Mouse (Mus musculus) midbrain, embryonic 13.5 days (tissue): ENCODE measurements at regions not wholly inside any gene's neighbourhood (a gene's known extent, or its start where the extent isn't known, plus 50 kb on each side); places are given as distances from the start of the nearest gene placed in this dataset.

ENCODE experiments used
- ATAC-seq: fragments of 200-750 bp; cut with Nextera tagmentation; 2 replicates; pipeline ENCODE4 v1.8.0; 2017; ENCODE audit warnings: mild to moderate bottlenecking, moderate TSS enrichment, moderate library complexity
- H3K27ac ChIP-seq: fragments of 300-500 bp; sonication (generic); 2 replicates; pipeline ENCODE4 v1.5.1; 2015; ENCODE audit warnings: inconsistent platforms, mild to moderate bottlenecking, moderate library complexity
- H3K27me3 ChIP-seq: fragments of 300-500 bp; sonication (generic); 2 replicates; pipeline ENCODE4 v1.6.1; 2015; ENCODE audit warnings: mild to moderate bottlenecking, inconsistent platforms
- H3K36me3 ChIP-seq: fragments of 300-500 bp; sonication (generic); 2 replicates; pipeline ENCODE4 v1.6.1; 2015; ENCODE audit warnings: mild to moderate bottlenecking, inconsistent platforms
- H3K4me1 ChIP-seq: fragments of 300-500 bp; sonication (generic); replicated peaks from 2 replicates; pipeline ENCODE4 v1.6.1; 2015; ENCODE audit warnings: inconsistent platforms
- H3K4me2 ChIP-seq: fragments of 300-500 bp; sonication (generic); replicated peaks from 2 replicates; pipeline ENCODE4 v1.6.1; 2015; ENCODE audit warnings: moderate library complexity, mild to moderate bottlenecking, inconsistent platforms
- H3K4me3 ChIP-seq: fragments of 300-500 bp; sonication (generic); replicated peaks from 2 replicates; pipeline ENCODE4 v1.5.1; 2015; ENCODE audit warnings: mild to moderate bottlenecking, inconsistent platforms
- H3K9ac ChIP-seq: fragments of 300-500 bp; sonication (generic); replicated peaks from 2 replicates; pipeline ENCODE4 v1.6.1; 2015; ENCODE audit warnings: mild to moderate bottlenecking, inconsistent platforms
- H3K9me3 ChIP-seq: fragments of 300-500 bp; sonication (generic); 2 replicates; pipeline ENCODE4 v1.6.1; 2016; ENCODE audit warnings: mild to moderate bottlenecking, inconsistent platforms
- WGBS: fragments of 180-500 bp; shearing (Covaris S2); methylation state at CpG from one replicate; pipeline ENCODE4 v1.1.7; 2015; 5-methylcytosine and 5-hydroxymethylcytosine counted together

DNA sequence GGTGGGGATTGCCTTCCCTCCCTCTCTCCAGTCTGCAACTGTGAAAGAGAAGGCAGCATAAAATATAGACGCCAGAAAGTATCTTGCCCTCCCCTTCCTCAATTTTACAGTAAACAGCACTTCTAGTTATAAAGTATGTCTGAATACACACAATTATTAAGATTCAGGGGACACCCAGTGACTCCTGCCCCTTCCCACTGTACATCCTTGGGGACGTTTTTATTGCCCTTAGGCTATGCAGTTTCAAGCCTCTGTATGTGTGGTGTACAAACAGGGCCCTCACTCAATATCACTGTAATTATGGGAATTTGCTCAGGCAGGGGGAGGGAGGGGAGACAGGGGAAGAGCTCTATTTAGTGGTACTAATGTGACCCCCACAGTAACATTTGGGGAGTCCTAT lies 519.6 kb upstream of the Sall1 start:
- Histone ChIP-seq H3K4me1 (peaks cover 42% of the 10 kb centered on the region), H3K4me3 (no peak overlapping the region), H3K27me3 (0 out of 2 replicates have a peak, but pooled peaks cover 8% of the 10 kb centered on the region), H3K36me3 (no peaks in the 10 kb centered on the region), H3K9ac (no peak overlapping the region), H3K4me2 (no peak overlapping the region), H3K27ac (no peak overlapping the region), H3K9me3 (no peaks in the 10 kb centered on the region)
- ATAC-seq: no peak
- 73% methylated on average over 2 of the region's 2 CpGs for WGBS

DNA sequence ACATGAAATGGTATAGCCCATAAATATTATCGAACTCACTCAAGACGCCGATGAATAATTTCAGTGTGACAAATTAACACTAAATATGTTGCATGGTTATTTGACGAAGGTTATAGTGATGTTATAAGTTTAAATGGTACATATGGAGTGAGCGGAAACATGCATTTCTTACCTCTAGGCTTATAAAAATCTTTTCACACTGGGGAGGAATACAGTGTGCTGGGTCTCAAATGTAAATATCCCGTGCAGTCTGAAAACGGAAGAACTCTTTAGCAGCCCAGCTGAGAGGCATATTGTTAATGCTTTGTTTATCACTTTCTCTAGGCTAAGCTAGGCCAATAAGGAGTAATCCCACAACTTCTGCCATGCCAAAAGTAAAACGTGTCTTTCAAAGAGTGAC lies 518.6 kb upstream of the Sall1 start:
- no peak overlapping the region for H3K4me3 ChIP-seq
- H3K4me1 ChIP-seq: peaks cover 34% of the 10 kb centered on the region
- H3K27ac ChIP-seq: no peak overlapping the region
- no peaks in the 10 kb centered on the region for H3K36me3 ChIP-seq
- 67% methylated on average over 8 of the region's 8 CpGs for WGBS
- H3K9me3 ChIP-seq: no peaks in the 10 kb centered on the region
- H3K4me2 ChIP-seq: no peak overlapping the region
- 0 out of 2 replicates have a peak, but pooled peaks cover 4% of the 10 kb centered on the region for H3K27me3 ChIP-seq
- no peak for ATAC-seq
- H3K9ac ChIP-seq: no peak overlapping the region

DNA sequence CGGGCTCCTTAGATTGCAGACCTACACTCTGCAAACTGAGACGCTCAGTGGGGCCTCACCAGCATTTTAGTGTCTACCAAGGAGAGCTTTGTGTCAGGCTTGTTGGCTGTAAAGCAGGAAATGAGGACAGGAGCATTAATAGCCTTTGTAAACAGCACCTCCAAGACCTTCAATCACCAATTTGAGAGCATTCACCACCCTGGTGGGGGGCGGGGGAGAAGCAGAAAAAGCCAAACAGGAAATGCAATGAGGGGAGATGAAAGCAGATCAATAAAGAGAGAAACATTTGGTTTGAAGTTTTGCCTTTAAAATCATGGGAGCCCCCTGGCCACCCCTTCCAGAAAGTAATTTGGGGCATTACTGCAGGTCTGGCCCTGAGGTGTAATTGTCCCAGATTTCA lies 497.3 kb upstream of the Sall1 start:
- H3K4me3 ChIP-seq: no peak overlapping the region
- WGBS: 67% methylated on average over 3 of the region's 3 CpGs
- no peak overlapping the region for H3K27ac ChIP-seq
- H3K36me3 ChIP-seq: no peaks in the 10 kb centered on the region
- no peaks in the 10 kb centered on the region for H3K9me3 ChIP-seq
- H3K4me2 ChIP-seq: no peak overlapping the region
- ATAC-seq: no peak
- no peak overlapping the region for H3K9ac ChIP-seq
- no peaks in the 10 kb centered on the region for H3K4me1 ChIP-seq
- no peaks in the 10 kb centered on the region for H3K27me3 ChIP-seq

GRCm38 (mm10) chr8:89534605-89535004 lies 490.6 kb upstream of the Sall1 start:
- no peaks in the 10 kb centered on the region for H3K9me3 ChIP-seq
- no peaks in the 10 kb centered on the region for H3K36me3 ChIP-seq
- H3K4me1 ChIP-seq: no peaks in the 10 kb centered on the region
- ATAC-seq: no peak
- H3K27ac ChIP-seq: no peak overlapping the region
- WGBS: 81% methylated on average over 10 of the region's 10 CpGs
- H3K4me2 ChIP-seq: no peak overlapping the region
- H3K27me3 ChIP-seq: no peaks in the 10 kb centered on the region
- no peak overlapping the region for H3K4me3 ChIP-seq
- no peak overlapping the region for H3K9ac ChIP-seq

DNA sequence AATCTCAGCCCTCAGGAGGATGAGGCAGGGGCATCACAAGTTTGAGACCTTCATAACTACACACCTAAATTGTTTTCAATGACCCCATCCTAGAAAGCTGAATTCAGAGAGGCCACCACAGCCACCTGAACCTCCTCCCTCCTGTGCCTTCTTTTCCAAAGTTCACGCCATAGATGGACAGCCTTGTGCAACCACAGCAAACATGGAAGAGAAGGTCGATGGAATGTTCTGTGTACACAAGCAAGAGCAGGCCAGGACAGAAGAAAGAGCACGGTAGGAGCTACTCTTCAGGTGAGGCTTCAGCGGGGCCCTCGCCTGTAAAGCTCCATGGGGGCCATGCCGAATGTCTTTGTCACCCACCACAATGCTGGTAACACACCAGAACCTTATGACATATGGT lies 481.1 kb upstream of the Sall1 start:
- Histone ChIP-seq H3K27ac (no peak overlapping the region), H3K4me3 (no peak overlapping the region), H3K9me3 (no peaks in the 10 kb centered on the region), H3K9ac (no peak overlapping the region), H3K4me2 (no peak overlapping the region), H3K36me3 (no peaks in the 10 kb centered on the region), H3K4me1 (no peaks in the 10 kb centered on the region), H3K27me3 (no peaks in the 10 kb centered on the region)
- WGBS: 94% methylated on average over 6 of the region's 6 CpGs
- no peak for ATAC-seq

- no peaks in the 10 kb centered on the region for H3K4me1 ChIP-seq
- no peaks in the 10 kb centered on the region for H3K27me3 ChIP-seq
- no peak overlapping the region for H3K4me2 ChIP-seq
- H3K4me3 ChIP-seq: no peak overlapping the region
- H3K9ac ChIP-seq: no peak overlapping the region
- no peak for ATAC-seq
- no peak overlapping the region for H3K27ac ChIP-seq
- H3K9me3 ChIP-seq: no peaks in the 10 kb centered on the region
- WGBS: 85% methylated on average over 3 of the region's 3 CpGs
- H3K36me3 ChIP-seq: no peaks in the 10 kb centered on the region
These were observed 479.4 kb upstream of the Sall1 start for GRCm38 (mm10) chr8:89523336-89523735.

GRCm38 (mm10) chr8:89516602-89517001 lies 472.6 kb upstream of the Sall1 start:
- no peak overlapping the region for H3K27ac ChIP-seq
- no peak for ATAC-seq
- H3K36me3 ChIP-seq: no peaks in the 10 kb centered on the region
- H3K4me2 ChIP-seq: no peak overlapping the region
- no peak overlapping the region for H3K4me3 ChIP-seq
- H3K9me3 ChIP-seq: no peaks in the 10 kb centered on the region
- no peak overlapping the region for H3K9ac ChIP-seq
- H3K27me3 ChIP-seq: no peaks in the 10 kb centered on the region
- H3K4me1 ChIP-seq: peaks cover 9% of the 10 kb centered on the region
- 28% methylated on average over 2 of the region's 2 CpGs for WGBS

- Histone ChIP-seq H3K27me3 (no peaks in the 10 kb centered on the region), H3K9me3 (no peaks in the 10 kb centered on the region), H3K36me3 (no peaks in the 10 kb centered on the region), H3K27ac (no peak overlapping the region), H3K9ac (no peak overlapping the region), H3K4me1 (peaks cover 9% of the 10 kb centered on the region), H3K4me2 (no peak overlapping the region), H3K4me3 (no peak overlapping the region)
- 89% methylated on average over 3 of the region's 3 CpGs for WGBS
- no peak for ATAC-seq
These were observed 470.3 kb upstream of the Sall1 start for GRCm38 (mm10) chr8:89514270-89514669.

GRCm38 (mm10) chr8:89507639-89508038 lies 463.7 kb upstream of the Sall1 start:
- no peak for ATAC-seq
- H3K27me3 ChIP-seq: no peaks in the 10 kb centered on the region
- WGBS: 51% methylated on average over 6 of the region's 6 CpGs
- no peaks in the 10 kb centered on the region for H3K4me1 ChIP-seq
- no peak overlapping the region for H3K4me3 ChIP-seq
- no peak overlapping the region for H3K4me2 ChIP-seq
- H3K36me3 ChIP-seq: no peaks in the 10 kb centered on the region
- no peaks in the 10 kb centered on the region for H3K9me3 ChIP-seq
- H3K27ac ChIP-seq: no peak overlapping the region
- H3K9ac ChIP-seq: no peak overlapping the region

DNA sequence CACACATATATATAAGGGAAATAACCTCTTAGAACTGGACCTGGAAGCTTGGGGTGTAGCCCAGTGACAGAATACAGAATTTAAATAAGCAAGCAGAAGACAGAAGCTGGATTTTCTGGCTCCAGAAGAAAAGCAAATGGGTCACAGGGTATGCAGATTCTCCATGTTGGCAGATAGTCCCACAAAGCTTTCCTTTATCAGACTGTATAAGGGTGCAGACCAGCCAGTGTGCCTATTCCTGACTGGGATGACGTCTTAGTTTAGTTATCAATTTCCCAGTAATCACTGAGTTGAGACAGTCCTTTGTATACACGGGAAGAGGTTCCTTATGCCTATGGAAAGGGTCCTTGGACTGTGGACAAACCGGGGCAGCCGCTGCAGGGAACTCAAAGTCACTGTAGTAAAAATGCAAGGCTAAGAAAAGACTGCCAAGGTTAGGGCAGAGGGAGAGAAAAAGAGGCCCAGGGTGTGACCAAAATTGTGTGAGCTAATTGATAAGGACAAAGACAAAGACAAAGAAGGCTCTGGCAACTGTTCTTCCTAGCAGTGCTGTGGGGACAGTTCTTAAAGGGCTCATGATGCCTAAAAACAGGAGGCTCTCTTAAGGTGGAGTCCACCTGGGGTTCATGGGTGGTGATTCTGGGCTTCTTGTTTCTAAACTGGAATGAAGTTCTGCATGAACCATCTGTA lies 459.7 kb upstream of the Sall1 start:
- no peak overlapping the region for H3K4me2 ChIP-seq
- no peak overlapping the region for H3K27ac ChIP-seq
- no peak overlapping the region for H3K9ac ChIP-seq
- H3K4me3 ChIP-seq: no peak overlapping the region
- no peak for ATAC-seq
- no peaks in the 10 kb centered on the region for H3K36me3 ChIP-seq
- no peaks in the 10 kb centered on the region for H3K27me3 ChIP-seq
- 64% methylated on average over 4 of the region's 4 CpGs for WGBS
- H3K9me3 ChIP-seq: no peaks in the 10 kb centered on the region
- no peaks in the 10 kb centered on the region for H3K4me1 ChIP-seq

GRCm38 (mm10) chr8:89503030-89503429 lies 459.1 kb upstream of the Sall1 start:
- Histone ChIP-seq H3K4me3 (no peak overlapping the region), H3K27ac (no peak overlapping the region), H3K27me3 (no peaks in the 10 kb centered on the region), H3K36me3 (no peaks in the 10 kb centered on the region), H3K9ac (no peak overlapping the region), H3K4me2 (no peak overlapping the region), H3K4me1 (no peaks in the 10 kb centered on the region), H3K9me3 (no peaks in the 10 kb centered on the region)
- 93% methylated on average over 6 of the region's 6 CpGs for WGBS
- ATAC-seq: no peak

- H3K27me3 ChIP-seq: no peaks in the 10 kb centered on the region
- no peak overlapping the region for H3K9ac ChIP-seq
- no peaks in the 10 kb centered on the region for H3K36me3 ChIP-seq
- no peaks in the 10 kb centered on the region for H3K4me1 ChIP-seq
- H3K4me3 ChIP-seq: no peak overlapping the region
- H3K4me2 ChIP-seq: no peak overlapping the region
- ATAC-seq: no peak
- 91% methylated on average over 6 of the region's 6 CpGs for WGBS
- no peak overlapping the region for H3K27ac ChIP-seq
- no peaks in the 10 kb centered on the region for H3K9me3 ChIP-seq
These were observed 457.8 kb upstream of the Sall1 start for GRCm38 (mm10) chr8:89501756-89502155.

DNA sequence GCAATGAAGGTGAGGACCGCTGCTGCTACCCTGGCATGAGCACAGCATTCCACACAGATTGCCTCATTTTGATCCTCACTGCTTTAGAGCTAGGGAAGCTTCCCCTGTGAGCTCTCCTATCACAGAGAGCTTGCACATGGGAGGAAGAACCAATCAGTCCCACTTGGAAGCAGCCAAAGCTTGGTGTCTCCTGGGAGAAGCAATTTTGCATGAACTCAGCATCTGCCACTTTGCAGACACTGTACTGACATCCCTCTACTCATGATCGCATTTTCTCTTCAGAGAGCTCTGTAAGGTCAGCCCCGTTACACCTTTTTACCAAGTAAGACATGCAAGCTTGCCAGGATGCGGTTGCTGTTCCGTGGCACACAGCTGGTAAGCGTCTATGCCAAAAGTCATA lies 455.9 kb upstream of the Sall1 start:
- Histone ChIP-seq H3K4me2 (no peak overlapping the region), H3K27me3 (no peaks in the 10 kb centered on the region), H3K4me1 (no peaks in the 10 kb centered on the region), H3K36me3 (no peaks in the 10 kb centered on the region), H3K4me3 (no peak overlapping the region), H3K9me3 (no peaks in the 10 kb centered on the region), H3K9ac (no peak overlapping the region), H3K27ac (no peak overlapping the region)
- no peak for ATAC-seq
- WGBS: 93% methylated on average over 6 of the region's 6 CpGs
